Mouse (Mus musculus) G1E (cell line): Measurements from ENCODE around the gene Sgms1.

ENCODE experiments used
- CTCF ChIP-seq: IDR thresholded peaks from 2 replicates; pipeline ENCODE4 v1.5.1; 2012; ENCODE audit warnings: low read depth, low read length, inconsistent platforms, mixed read lengths
- GATA1 ChIP-seq: IDR thresholded peaks from 2 replicates; pipeline ENCODE4 v1.6.1; 2012; ENCODE audit warnings: borderline replicate concordance, low read length, inconsistent platforms, mixed read lengths
- POLR2AphosphoS5 ChIP-seq: IDR thresholded peaks from 2 replicates; pipeline ENCODE4 v1.6.1; 2012; ENCODE audit warnings: low read depth, low read length, inconsistent platforms; ENCODE audit not compliant: insufficient replicate concordance
- TAL1 ChIP-seq: conservative IDR thresholded peaks from 2 replicates; pipeline ENCODE4 v1.6.1; 2012; ENCODE audit warnings: low read depth, low read length, inconsistent platforms, mixed read lengths

GRCm38 (mm10) chr19:32374751-32375150 is 14.8 kb downstream of the Sgms1 start:
- TF ChIP-seq TAL1 (no peak), CTCF (no peak), GATA1 (no peak), POLR2AphosphoS5 (no peak)
